24 mouse cellular contexts compared by ENCODE assay signal in the genomic region with DNA sequence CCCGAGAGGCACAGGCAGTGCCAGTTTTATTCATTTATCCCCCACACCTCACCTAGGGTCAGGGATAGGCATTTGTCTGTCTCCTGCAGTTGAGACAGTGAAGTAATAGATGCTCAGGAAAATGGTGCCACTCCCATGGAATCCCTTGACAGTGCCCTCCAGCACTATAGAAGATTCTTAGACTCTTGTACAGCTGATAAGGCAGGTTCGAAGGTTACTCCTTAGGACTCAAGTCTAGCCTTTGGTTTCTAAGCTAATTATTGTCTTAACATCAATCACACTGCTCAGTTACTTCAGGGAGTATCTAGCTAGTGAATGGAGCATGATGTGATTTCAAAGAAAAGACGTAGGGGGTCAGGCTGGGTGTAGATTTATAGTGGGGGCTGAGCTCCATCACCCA.
DNase-seq lines count a peak whose midpoint lies in the region; ATAC-seq and TF ChIP-seq lines count a peak whose summit lies in the region.
"Had no signal": no experiment of that assay in that cellular context is flagged by ENCODE, and none has a peak within 500 bp of the region (broad histone marks: within the 10 kb centered on the region; RNA-seq: fewer than 3 reads in every experiment).

No protein-coding gene starts in this region.

- no peak overlapping the region for H3K4me2 ChIP-seq in intestine, embryonic 15.5 days (replicated peaks)
- H3K4me2 ChIP-seq in intestine, postnatal 0 days (replicated peaks; ENCODE audit: low read depth), result no peak overlapping the region
- H3K4me2 ChIP-seq: embryonic facial prominence, embryonic 12.5 days; forebrain, embryonic 13.5 days; forebrain, embryonic 15.5 days had no signal

- intact Hi-C loops in heart, postnatal 14 days (cut with DNase I), result no loop called here

- no peak overlapping the region for H3K4me3 ChIP-seq in intestine, embryonic 15.5 days (replicated peaks)
- H3K4me3 ChIP-seq in intestine, postnatal 0 days (ENCODE audit: low read depth, low read length), result no peak overlapping the region
- H3K4me3 ChIP-seq: embryonic facial prominence, embryonic 10.5 days; embryonic facial prominence, embryonic 12.5 days; forebrain, embryonic 13.5 days; forebrain, embryonic 15.5 days had no signal

- TF ChIP-seq CTCF in intestine, postnatal 0 days (IDR thresholded peaks at IDR 0.05; ENCODE audit: low read depth), result no peak

- ATAC-seq in intestine, embryonic 15.5 days, result peak; percentile 69
- ATAC-seq in intestine, postnatal 0 days, result peak; percentile 56
- ATAC-seq: activated CD4-positive, CD25-positive, alpha-beta regulatory T cell, adult 4 months; CD4-positive, CD25-positive, alpha-beta regulatory T cell, adult 4 months; forebrain, embryonic 13.5 days; forebrain, embryonic 15.5 days; forebrain, postnatal 0 days; Patski had no signal

- DNase-seq in yolk sac, embryonic 10.5 days (ENCODE audit: low spot score), result peak; percentile 28
- DNase-seq in heart, postnatal 14 days, result no peak
- DNase-seq in frontal cortex, postnatal 36 days (ENCODE audit: low spot score in 2 of 2), result no peak
- DNase-seq: adrenal gland, adult 8-10 months; adrenal gland, postnatal 14 days; adrenal gland, postnatal 36 days; B cell, adult 2 months; cerebellum, adult 11-12 months; cerebellum, adult 2 months; cerebellum, adult 9-10 months; cerebellum, postnatal 10 days; cerebellum, postnatal 36 days; forebrain, postnatal 0 days had no signal

- no peak overlapping the region for H3K9ac ChIP-seq in intestine, embryonic 15.5 days
- no peak overlapping the region for H3K9ac ChIP-seq in intestine, postnatal 0 days (ENCODE audit: low read depth, low read length)
- H3K9ac ChIP-seq: embryonic facial prominence, embryonic 12.5 days; forebrain, embryonic 13.5 days; forebrain, embryonic 15.5 days; forebrain, postnatal 0 days had no signal

- no peaks in the 10 kb centered on the region for H3K27me3 ChIP-seq in intestine, embryonic 15.5 days (replicated peaks)
- H3K27me3 ChIP-seq in intestine, postnatal 0 days (replicated peaks; ENCODE audit: control insufficient read depth, insufficient read depth, low read length), result no peaks in the 10 kb centered on the region
- H3K27me3 ChIP-seq: CH12.LX; embryonic facial prominence, embryonic 12.5 days; forebrain, embryonic 13.5 days; forebrain, embryonic 15.5 days; Patski had no signal

- H3K36me3 ChIP-seq in intestine, embryonic 15.5 days, result no peaks in the 10 kb centered on the region
- no peaks in the 10 kb centered on the region for H3K36me3 ChIP-seq in intestine, postnatal 0 days (ENCODE audit: control insufficient read depth, insufficient read depth)
- H3K36me3 ChIP-seq: embryonic facial prominence, embryonic 10.5 days; embryonic facial prominence, embryonic 12.5 days; forebrain, embryonic 15.5 days; G1E had no signal

- 76% methylated on average over 3 of the region's 3 CpGs for WGBS in intestine, embryonic 15.5 days
- 59% methylated on average over 3 of the region's 3 CpGs for WGBS in intestine, postnatal 0 days

- H3K9me3 ChIP-seq in intestine, embryonic 15.5 days, result no peaks in the 10 kb centered on the region
- H3K9me3 ChIP-seq in intestine, postnatal 0 days (ENCODE audit: control insufficient read depth), result no peaks in the 10 kb centered on the region
- H3K9me3 ChIP-seq: embryonic facial prominence, embryonic 10.5 days; embryonic facial prominence, embryonic 12.5 days; forebrain, embryonic 13.5 days; forebrain, embryonic 15.5 days; G1E had no signal

- H3K27ac ChIP-seq in intestine, embryonic 15.5 days, result no peak overlapping the region
- no peak overlapping the region; the same call in 1 of the 2 replicates for H3K27ac ChIP-seq in intestine, postnatal 0 days (ENCODE audit: low read depth, low read length)
- H3K27ac ChIP-seq: embryonic facial prominence, embryonic 10.5 days; embryonic facial prominence, embryonic 12.5 days; forebrain, embryonic 13.5 days; forebrain, embryonic 15.5 days had no signal

- H3K4me1 ChIP-seq in intestine, embryonic 15.5 days (replicated peaks), result no peaks in the 10 kb centered on the region
- peaks cover 8% of the 10 kb centered on the region; the same call in 1 of the 2 replicates for H3K4me1 ChIP-seq in intestine, postnatal 0 days (replicated peaks; ENCODE audit: control insufficient read depth, insufficient read depth, low read length)
- H3K4me1 ChIP-seq: embryonic facial prominence, embryonic 12.5 days had no signal
